Mouse (Mus musculus) CD8-positive naive resting alpha-beta T cell, adult 2 months (primary cell): ENCODE results near the gene Fbxo36.

ENCODE experiments used
- DNase-seq, 2 experiments: peaks; one replicate each; pipeline ENCODE4 v3.0.0; 2022; ENCODE audit warnings: low read depth in 2 of 2, low spot score in 2 of 2

Fbxo36 gene

DNA sequence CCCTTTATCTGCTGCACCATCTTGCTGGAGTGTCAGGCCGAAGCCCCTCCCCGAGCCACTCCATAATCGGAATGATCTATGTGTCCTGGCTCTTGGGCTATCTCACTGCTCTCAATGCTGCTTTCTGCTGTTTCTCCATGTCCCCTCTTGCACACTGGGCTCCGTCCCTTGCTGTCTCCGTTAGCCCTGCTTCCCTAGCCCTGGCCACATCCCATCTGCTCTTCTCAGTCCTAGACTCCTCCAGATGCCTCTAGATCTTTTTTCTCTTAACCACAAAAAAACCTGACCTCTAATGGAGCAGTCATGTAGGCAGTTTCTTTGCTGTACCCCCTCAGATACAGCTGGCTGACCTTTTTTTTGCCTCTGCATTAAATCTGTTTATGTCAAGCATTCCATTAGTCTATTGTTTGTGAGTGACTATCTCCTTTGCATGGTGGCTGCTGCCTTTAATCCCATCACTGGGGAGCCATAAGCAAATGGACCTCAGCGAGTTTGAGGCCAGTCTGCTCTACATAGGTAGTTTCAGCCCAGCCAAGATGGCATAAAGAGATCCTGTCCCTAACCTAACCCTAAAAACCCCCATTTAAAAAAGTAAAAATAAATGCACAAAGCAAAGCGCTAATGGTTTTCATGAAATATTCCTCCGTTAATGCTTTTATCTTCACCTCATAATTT lies 49.8 kb downstream of the Fbxo36 start:
- no peak for DNase-seq

DNA sequence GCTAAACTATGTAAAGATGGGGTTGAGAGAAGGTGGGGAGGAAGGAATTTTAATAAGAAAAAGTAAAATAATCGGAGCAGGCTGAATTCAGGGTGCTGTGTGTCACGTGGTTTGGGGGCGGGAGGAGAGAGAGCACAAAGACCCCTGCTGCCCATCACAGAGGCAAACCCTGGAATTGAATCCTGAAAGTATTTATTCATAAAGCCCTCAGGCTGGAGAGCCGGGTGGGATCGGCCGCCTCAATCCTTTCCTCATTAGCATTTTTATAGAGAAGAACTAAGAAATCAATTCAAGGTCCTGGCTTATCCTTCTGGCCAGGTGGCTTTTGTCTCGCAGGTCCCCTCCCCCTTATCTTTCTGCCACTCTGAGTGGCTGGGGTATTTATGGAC lies 50.4 kb downstream of the Fbxo36 start:
- no peak for DNase-seq

DNA sequence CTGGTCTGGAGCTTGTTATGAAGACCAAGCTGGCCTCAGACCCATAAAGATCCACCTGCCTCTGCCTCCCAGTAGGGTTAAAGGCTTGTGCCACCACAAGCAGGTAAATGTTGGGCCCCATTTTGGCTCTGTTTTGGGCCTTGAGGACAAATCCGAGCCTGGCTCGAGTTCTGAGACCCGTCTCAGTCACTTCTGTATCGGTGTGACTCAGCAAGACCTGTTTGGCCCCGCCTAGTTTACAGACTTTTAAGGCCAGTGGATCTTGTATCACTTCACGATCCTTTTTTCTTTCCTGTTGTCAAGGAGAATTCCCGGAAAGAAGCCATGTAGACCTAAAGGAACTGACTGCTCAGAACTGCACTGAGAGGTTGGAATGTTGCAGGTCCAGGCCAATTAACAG lies 50.9 kb downstream of the Fbxo36 start:
- DNase-seq, result no peak

DNA sequence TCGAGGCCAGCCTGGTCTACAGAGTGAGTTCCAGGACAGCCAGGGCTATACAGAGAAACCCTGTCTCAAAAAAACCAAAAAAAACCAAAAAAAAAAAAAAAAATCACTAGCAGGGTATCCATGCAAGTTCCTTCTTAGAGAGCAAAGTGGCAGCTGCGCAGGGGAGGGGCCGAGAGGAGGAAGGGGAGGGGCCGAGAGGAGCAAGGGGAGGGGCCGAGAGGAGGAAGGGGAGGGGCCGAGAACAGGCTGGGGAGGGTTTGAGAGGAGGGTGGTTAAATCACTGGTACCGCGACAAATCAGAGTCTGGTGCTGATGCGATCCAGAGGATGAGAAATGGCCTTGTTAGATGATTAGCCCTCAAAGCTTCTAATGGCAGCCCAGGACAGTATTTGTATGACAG lies 52.1 kb downstream of the Fbxo36 start:
- no peak for DNase-seq

DNA sequence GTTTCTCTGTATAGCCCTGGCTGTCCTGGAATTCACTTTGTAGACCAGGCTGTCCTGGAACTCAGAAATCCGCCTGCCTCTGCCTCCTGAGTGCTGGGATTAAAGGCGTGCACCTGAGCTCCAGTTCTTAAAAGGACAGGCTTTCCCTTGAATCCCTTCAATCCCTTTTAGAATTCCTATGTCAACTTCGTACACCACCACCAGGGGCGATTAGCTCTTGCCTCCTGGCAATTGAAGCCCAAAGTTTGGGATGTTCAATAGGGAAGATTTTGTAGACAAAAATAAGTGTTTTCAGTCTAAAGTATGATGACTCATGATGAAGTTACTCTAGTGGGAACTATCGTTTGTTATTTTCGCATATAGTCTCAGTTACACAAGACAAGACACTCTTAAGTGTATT lies 57.7 kb downstream of the Fbxo36 start:
- no peak for DNase-seq

DNA sequence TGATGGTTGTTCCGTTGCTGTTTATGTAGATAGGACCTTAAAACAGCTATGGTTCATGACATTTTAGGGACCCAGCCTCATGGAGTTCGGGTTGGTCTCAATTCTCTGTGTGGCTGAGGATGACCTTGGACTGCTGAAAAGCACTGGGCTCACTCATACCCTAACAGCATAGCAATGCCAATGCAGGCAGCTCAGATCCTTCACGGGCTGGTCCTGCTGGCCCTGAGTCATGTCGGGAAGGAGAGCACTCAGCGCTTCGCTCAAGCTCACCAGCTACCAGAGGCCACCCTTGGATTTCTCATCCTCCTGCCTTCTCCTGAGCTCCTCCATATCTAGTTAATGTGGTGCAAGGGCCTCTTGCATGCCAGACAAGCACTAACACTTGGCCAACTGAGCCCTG lies 59.5 kb downstream of the Fbxo36 start:
- DNase-seq, result no peak

DNA sequence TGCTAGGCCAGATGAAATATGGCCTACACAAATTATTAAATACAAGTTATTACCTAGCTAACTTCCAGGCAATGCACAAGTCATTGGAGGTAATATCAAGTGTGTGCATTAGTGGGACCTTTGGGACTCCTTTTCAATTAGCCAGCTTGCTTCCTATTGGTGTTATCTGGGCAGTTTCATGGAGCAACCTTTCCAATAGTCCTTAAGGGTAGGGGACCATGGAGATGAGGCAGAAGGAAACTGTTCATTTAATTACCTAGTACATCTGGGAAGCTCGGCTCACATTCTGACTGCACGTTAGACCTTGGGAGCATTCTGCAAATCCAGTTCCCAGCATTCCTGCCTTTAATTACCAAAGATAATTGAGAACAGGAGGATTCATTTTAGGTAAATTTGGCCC lies 64.8 kb downstream of the Fbxo36 start:
- DNase-seq, result no peak

DNA sequence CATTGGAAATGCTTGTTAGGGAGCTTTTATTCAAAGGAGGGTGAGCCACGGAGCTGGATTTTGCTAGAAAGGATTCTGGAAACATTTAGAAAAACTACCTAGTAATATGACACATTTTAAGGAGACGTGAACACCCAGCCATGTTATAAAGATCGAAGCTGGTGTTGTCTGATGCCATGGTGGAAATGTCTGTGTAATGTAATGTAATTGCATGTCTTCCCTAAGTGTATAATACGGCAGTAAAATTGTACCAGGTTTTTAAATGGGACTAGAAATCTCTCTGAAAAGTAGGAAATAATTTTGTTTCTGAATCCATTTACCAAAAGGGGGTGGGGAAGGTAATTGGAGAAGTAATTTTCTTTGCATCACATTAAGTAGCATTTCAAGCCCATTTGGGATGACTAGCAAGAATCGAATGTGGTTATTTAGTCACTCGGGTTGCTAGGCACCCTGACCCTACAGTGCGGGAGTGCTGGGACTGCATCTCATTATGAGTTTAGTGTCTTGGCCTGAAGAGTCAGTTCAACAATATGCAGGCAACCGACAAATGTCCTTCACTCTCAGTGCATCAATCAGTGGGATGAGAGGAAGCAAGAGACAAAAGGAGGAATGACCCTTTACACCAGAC lies 70.7 kb downstream of the Fbxo36 start:
- DNase-seq, result no peak

DNA sequence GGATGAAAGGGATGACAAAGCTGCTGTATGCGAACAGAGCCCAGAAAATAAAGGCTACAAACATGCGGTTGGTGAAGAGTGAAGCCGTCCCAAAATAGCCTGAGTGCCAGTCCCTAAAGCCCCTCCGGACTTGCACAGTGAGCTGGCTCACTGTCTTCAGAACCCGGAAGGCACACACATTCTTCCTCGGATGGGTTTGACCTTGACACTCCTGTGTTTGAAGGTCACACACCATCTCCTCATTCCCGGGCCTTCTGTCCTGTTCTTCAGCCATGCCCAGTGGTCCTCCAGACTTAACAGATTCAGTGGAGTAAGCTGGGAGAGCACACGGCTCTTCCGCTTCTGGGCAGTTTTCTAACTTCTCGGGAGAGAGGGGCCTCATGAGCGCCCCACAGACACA lies 72.9 kb downstream of the Fbxo36 start:
- DNase-seq, result no peak

DNA sequence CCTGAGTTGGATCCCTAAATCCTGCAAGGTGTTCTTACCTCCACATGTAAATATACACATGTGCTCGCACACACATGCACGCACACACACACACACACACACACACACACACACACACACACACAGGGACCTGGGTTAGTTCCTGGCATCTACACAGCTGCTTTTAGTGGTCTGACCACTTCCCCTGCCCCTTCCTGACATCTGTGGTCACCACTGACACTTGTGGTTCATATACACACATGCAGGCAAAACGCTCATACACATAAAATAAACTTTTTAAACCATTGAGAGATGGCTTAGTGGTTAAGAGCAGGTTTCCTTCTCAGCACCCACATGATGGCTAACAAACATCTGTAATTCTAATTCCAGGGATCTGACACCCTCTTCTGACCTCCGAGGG lies 75.4 kb downstream of the Fbxo36 start:
- no peak for DNase-seq

DNA sequence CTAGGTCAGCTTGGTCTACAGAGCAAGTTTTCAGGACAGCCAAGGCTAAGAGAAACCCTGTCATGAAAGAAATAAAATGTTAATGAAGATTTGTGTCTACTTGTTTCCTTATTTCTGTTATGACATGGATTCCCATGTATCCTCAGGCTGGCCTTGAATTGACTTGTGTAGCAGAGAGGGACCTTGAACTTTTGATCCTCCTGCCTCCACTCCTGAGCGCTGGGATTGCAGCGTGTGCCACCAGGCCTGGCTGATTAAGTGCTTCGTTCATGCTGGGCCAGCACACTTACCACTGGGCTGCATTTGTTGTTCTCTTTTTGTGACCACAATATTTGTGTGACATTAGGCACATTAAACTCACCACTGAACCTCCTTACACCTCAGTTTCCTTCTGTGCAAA lies 79.2 kb downstream of the Fbxo36 start:
- no peak for DNase-seq

DNA sequence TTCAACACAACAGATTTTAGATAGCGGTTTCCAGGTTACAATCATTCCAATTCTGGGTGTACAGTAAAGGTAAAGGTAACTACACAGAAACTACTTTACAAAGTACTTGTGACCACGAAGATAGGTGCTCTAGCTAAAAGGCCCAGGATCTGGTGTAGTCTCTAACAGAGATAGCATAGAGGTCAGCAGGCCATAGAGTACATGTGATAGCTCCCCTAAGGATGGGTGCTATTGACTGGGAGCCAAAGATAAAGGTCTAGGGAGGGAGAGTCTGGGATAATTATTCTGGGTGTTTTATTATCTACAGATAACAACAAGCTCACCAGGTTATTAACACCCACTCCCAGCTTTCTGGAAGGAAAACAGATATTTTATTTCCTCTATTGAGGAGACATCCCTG lies 83.8 kb downstream of the Fbxo36 start:
- no peak for DNase-seq

DNA sequence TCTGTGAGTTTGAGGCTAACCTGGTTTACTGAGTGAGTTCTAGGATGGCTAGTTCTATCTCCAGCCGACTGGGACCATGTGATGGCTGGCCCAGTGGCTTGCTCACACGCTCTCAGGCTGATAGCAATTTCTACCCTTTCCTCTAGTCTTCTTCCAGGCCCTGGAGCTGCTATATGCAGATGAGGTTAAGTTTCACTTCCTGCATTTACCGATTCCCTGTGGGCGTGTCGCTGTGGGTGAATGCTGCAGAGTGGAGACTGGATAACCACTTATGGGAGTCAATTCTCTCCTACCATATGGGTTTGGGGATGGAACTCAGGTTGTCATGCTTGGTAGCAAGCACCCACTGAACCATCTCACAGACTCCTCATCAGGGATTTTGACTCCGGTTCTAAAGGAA lies 84.5 kb downstream of the Fbxo36 start:
- no peak for DNase-seq

DNA sequence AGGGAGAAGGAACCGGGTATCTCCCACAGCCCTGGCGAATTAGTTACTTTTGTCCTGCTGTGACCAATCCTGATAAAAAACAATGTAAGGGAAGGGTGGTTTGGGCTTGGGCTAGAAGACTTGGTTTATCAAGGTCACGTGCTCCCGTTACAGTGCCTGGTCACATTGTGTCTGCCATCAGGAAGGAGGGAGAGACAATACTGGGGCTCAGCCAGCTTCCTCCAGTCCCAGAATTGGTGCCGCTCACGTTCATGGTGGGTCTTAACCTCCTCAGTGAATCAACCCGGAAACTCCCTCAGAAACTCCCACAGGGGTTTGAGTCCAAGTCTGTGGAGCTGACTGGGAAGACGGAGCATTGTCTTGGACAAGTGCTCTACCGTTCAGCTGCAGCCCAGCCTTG lies 86.0 kb downstream of the Fbxo36 start:
- DNase-seq, result no peak

DNA sequence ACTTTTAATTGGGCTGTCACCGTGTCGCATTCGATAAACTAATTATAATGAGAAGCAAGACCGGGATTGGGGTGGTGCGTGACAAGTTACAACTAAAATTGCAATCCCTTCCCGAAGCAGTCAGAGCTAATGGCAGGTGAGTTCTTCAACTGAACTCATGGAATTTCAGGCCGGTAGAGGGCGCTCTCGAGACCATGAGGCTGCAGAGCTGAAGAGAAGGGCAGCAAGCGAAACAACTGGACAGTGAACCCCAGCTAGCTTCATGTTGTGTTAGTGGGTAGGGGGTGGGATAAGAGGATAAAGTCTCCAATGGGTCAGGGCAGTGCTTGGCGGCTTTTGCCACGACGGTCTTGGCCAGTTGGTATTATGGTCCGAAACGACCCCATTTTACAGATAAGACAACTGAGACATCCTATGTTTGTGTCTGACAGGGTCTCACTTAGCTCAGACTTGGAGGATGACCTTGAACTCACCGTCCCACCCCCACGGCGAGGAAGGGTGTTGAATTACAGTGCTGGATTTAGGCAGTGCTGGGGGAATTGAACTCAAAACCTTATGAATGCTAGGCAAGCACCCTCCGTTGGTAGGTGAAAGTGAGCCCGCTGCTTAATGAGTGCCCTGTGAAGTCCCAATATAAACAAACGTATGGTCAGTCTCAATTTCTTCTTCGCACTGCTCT lies 94.0 kb downstream of the Fbxo36 start:
- no peak for DNase-seq

DNA sequence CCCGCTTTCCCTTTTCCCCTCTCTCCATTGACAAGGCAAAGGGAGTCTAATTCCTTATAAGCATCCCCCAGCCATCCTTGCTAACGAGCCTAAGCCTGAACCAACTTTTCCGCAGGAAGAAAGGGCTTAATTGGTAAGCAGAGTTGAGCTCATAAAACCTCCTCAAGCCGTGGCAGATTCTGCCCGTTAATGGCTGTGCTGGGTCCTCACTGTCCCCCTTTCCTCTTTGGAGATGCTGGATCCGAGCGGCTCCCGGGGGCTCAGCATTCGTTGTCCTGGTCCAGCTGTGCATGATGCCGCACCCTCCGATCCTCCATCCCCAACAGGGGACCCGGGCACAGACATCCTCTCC lies 94.5 kb downstream of the Fbxo36 start:
- DNase-seq, result no peak

DNA sequence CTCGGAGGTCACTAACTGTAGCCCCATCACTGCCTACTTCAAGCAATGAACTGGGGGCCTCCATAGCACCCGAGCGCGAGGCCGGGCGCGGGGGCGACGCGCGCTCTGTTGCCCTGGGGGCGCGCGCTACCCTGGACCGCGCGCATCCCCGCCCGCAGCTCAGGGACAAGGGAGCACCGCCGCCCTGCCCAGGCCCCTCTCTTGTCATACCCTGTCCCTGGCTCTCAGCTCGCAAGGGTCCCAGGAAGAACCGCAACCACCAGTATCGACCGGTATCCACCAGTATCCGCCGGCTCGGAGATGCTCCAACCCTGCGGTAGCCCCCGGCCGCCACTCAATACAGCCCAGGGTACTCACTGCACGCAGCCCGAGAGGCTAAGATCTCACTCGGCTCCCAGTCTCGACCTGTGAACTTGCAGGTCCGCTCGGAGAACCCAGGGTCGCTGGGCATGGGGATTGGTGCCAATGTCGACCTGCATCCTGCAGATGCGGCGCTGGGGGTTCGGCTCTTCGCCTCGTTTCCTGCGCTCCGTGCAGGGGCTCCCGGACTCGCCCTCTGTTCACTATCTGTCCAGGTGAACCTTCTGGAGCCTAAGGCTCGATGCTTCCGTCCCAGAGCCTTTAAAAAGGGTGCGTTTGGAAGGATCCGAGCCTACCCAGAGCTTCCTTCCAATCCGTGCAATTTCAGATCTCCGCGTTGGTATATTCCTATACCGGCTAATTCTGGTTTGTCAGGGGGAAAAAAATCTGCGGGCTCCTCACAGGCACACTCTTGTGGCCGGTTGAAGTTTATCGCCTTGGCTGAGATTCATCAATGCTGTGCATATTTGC lies 95.1 kb downstream of the Fbxo36 start, which contains the start of gene Slc16a14:
Gene Slc16a14, minus strand, starts transcription at position 632 of the 831 bp plus-strand sequence.
- DNase-seq, result no peak

DNA sequence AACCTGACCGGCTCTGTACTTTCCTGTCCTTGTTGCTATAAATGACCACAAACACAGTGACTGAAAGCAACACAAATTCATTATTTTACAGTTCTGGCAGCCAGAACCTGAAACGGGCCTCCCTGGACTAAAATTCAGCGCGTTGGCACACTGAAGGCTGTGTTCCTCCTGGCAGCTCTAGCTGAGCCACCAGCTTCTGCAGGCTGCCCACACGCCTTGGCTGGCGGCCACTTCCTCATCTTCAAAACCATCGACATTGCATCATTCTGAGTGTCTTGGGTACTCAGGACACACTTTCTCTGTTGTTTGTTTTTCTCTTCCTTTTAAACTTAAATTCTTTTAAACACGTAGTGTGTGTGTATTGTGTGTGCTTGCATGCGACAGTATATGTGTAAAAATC lies 96.0 kb downstream of the Fbxo36 start:
- DNase-seq, result no peak

DNA sequence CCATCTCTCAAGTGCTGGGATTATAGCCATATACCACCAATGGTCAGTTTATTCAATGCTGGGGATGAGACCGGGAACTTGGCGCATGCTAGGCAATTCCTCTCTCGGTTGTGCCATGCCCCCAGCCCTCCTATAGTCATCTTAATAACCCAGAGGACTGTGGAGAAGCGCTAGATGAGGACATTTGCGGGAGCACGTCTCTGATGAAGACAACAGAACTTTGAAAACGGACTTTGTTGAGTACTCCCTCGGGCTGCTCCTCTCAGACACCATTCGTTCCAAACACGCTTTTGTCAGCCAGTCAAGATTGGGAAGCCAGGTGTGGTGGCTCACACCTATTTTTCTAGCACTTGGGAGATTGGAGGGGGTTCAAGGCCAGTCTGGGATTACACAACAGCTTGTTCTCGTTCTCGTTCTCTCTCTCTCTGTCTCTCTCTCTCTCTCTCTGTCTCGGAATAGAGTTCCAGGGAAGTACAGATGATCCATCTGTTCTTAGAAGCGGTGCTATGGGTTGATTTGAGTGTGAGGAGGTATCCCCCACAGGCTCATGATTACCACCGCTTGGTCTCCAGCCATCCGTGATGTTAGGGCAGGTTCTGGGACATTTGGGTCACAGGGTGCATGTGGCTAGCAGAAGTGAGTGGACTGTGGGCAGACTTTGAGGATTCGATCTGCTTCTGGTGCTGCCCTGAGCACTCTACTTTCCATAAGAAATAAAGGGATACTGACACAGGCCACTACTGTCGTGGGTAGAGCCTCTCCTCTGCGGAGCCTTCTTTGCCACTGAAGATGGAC lies 97.3 kb downstream of the Fbxo36 start:
- no peak for DNase-seq

DNA sequence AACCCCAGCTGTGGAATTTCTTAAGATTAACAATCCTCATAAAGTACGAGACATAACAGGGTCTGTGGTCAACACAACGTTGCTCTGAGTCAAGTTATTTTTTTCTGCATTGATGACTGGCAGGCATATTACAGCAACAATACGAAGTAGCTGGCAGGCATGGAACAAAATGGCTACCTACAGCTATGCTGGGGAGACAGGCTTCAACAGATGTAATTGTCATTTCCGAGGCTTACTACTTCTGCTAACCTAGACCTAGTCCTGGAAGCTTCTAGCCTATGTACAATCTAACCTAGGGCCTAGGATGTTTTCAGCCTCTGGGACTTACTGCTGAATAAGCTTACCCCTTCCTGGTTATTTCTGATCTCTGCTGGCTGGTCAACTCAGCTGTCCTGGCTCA lies 99.8 kb downstream of the Fbxo36 start:
- no peak for DNase-seq

DNA sequence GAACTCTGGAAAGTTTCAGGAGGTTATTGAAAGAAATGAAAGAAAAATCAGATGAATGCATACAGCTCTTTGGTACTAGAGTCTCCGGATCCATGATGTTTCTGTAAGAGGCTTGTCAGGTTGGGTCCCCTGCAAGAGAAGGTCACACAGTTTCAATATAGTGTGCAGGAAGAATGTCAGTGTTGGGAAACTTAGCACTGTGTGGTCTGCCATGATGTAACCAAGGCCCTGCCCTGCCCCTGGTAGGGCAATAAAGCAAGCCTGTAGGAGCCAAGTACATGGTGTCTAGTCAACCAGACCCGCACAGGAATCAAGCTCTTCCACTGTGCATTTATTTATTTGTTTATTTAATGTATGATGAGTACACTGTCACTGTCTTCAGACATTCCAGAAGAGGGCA lies 100.7 kb downstream of the Fbxo36 start:
- no peak for DNase-seq
